Mouse (Mus musculus) adrenal gland, postnatal 36 days (tissue): ENCODE data around the gene Echdc3. TPM values are rescaled to one million over a fixed set of nuclear protein-coding genes. Genes with fewer than 3 reads are reported as not detected.

Source experiments
- DNase-seq, 2 experiments: peaks; one replicate each; pipeline ENCODE4 v3.0.0; 2021; ENCODE audit warnings: mixed read lengths in 1 of 2
- total RNA-seq, 2 experiments: library from RNA; stranded (reverse); gene quantifications; 2 replicates each; pipeline ENCODE4 v1.2.3; 2021

The Echdc3 gene
- total RNA-seq, 2 experiments from 2014 or later: 29.2 to 61.5 TPM

DNA sequence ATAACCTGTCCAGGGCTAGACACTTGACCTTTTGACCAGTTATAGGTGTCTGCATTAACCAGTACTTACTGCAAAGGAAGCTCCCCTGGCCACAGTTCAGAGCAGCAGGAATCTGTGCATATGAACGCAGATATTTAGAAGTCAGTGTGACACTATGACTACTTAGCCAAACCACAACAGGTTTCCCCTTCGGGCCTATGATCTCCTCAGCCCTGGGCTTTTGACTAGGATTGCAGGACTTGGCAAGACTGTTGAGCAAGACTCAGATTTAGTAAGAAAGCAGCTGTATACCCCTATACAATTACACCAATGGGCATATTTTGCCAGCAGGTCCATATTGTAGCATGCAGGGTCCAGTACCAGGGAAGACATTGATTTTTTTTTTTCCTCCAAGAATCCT, 44.3 kb downstream of the Echdc3 start:
- DNase-seq: no peak

DNA sequence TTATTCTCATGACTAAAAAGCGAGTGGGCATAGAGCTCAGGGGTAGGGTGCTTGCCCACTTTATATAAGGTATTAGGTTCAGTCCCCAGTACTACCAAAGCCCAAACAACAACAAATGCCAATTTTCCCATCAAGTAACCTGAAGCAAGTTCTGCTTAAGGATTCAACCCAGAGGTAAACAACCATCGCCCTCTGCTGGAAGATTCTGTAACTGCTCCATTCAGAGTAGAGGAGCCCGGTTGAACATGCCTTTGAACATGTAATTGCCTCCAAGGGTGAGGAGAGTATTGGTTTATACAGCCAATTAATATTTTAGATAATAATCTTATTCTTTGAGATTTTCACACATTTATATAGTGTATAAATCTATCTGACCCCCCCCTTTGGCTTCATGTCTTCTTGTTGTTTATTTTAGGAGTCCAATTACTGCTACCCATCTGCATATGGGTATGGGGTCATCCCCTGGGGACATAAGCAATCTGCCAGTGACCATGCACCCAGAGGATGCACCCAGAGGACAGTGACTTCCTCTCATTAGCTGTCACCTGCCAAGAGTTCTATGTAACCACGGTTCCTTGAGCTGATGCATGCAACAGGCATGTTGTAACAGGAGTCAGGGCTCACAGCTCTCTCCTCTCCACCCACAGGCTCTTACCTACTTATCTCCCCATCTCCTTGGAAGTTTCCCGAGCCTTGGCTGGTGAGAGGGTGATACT, 44.8 kb downstream of the Echdc3 start:
- peak; percentile 64 to 79 for DNase-seq

GRCm38 (mm10) chr2:6165771-6166170, 47.1 kb downstream of the Echdc3 start:
- no peak for DNase-seq

DNA sequence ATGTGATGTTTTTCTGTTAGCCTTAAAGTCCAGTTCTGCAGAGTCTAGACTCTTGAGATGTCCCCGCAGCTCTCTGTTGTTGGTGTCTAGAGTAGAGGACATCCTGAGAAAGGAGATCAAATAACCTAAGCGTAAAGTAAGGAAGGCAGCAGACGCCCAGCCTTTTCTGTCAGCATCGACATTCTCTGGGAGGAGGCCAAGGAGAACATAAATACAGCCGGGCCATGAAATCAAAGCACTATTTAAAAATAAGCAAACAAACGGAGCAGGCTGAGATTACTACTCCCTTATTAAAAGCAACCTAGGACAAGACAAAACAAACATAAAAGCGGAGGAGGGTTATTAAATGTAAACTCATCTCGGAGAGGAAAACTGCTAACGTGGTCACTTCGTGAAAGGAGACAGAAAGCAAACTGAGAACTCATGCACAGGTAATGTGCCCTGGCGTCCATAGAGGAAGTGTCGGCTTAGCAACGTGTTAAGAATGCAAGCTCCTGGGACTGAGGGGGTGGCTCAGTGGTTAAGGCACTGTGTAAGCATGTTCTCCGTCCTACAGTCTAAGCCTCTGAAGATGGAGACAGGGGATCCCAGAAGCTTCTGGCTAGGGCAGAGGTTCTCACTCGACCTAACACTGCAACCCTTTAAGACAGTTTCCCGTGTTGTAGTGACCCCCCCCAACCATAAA, 48.1 kb downstream of the Echdc3 start:
- DNase-seq: no peak

GRCm38 (mm10) chr2:6162366-6163040, 50.3 kb downstream of the Echdc3 start:
- DNase-seq: no peak

- no peak for DNase-seq
Observed at GRCm38 (mm10) chr2:6159735-6160134, 53.1 kb downstream of the Echdc3 start.

DNA sequence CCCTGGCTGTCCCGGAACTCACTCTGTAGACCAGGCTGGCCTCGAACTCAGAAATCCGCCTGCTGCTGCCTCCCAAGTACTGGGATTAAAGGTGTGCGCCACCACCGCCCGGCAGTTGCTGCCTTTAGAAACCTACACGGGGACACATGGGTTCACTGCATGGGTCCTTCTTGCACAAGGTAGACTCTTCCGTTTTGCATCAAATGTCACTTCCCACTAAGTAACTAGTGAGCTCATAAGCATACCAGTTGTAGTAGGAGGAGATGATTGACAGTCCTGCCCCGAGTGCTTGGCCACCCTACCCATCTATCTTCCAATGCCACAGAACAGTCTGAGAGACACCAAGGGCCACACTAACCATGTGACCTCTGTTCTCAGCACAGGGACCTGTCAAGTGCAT, 53.6 kb downstream of the Echdc3 start:
- DNase-seq: no peak

DNA sequence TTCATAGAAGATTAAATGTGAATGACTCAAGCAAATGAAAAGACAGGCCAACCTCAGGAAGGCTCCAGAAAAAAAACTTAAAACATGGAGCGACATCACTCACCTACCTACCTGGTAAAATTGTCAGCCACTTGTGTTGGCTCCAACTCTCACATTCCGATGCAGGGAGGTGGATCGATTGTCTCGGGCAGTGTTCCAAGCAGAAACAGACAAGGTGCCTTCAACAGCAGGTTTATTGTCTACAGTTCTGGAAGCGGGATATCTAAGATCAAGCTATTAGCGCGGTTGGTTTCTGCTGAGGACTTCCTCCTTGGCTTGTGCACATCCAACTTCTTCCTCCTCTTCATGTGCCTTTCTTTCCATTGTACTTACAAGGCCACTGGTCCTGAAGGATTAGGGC, 55.2 kb downstream of the Echdc3 start:
- DNase-seq: no peak

- no peak for DNase-seq
Observed at GRCm38 (mm10) chr2:6157208-6157607, 55.6 kb downstream of the Echdc3 start.

- peak in 1 of 2 experiments; percentile 20 for DNase-seq
Observed at GRCm38 (mm10) chr2:6149801-6150200, 63.0 kb downstream of the Echdc3 start.

- DNase-seq: no peak
Observed at GRCm38 (mm10) chr2:6146901-6147300, 65.9 kb downstream of the Echdc3 start.

GRCm38 (mm10) chr2:6146257-6146656, 66.6 kb downstream of the Echdc3 start:
- no peak for DNase-seq

DNA sequence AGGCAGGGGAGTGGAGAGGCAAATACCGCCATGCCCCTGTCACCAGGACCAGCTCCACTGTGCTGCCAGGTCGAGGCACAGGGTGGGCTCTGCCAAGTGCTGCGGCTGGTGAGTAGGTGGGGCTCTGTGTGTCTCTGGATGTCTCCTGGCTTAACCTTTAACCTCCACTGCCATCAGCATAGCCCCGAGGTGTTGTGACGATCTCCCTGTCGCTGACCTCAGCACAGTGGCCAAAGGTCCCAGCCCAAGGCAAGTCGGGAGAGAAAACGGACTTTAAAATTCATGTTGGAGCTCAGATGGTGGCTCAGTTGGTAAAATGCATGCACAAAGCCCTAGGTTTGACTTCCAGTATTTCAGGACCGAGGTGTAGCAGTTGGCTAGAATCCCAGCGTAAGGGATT, 67.2 kb downstream of the Echdc3 start:
- DNase-seq: no peak

DNA sequence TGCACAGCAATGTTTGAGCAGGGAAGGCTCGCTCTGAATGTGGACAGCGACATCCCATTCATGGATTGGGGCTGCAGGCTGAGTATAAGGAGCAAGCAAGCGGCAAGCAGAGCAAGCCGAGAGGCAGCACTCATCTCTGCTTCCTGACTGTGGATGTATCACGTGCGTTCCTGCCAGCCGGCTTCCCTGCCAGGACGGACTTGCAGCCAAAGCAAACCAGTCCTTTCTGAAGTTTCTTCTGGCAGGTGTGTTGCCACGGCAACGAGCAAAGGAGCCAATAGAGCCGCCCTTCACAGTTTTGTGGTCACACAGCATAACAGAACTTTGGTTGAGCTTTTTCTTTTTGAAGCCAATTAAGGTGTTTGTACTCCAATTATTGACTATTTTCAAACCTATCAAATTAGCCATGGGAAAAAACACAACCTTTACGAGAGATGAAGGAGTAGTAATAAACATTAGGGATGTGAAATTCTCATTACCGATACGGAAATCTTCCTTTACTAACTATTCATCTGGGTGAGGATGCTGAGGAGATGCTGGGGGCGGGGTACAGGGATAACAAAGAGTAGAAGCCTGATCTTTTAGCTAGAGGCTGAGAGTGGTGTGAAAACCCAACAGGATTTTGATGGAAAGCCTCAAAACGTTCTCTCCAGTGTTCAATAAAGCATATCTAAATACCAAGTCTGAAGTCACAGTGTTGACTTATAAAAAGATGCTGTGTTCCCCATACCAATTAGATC, 69.7 kb downstream of the Echdc3 start:
- DNase-seq: no peak

DNA sequence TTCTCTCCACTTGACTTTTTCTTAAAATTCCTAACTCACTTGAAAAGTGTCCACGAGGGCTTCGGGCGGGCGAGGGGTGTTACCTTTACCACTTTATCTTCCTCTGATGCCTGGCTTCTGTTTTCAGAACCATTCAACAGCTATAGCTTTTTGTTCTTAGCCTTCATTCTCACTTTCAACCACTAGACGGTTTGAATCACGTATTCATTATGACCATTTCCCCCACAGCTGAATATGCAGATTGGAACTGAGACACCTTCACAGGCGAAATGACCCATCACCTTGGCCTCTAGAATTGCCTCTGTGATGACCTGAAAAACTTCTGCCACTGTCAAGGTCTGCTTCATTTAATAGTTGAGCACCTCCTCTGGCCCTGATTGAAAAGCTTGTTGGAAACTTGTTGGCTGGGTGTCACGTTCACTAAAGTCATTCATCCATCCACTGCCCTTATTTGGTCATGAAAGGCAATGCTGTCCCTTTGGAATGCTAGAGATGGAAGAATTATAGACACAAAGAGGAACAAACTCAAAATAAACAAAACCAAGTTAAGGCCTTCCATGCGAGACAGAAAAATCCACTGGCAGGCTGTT, 72.2 kb downstream of the Echdc3 start:
- DNase-seq: no peak

Other genes with a start within 250 kb of the Echdc3 start
- gene Proser2, start 82.8 kb downstream of the Echdc3 start, total RNA-seq: 10 to 100 TPM; 12.1 to 14.5 TPM
- 10 to 100 TPM; 31.6 to 33.6 TPM for gene Usp6nl, start 109.6 kb upstream of the Echdc3 start, total RNA-seq